Mouse (Mus musculus): ENCODE measurements around the gene Gm20388.

Gm20388 gene

GRCm38 (mm10) chr8:122661894-122662293, 2751.3 kb downstream of the Gm20388 start:
- no peak for DNase-seq (ENCODE audit: low read depth, low spot score)

GRCm38 (mm10) chr8:122663106-122663505, 2752.5 kb downstream of the Gm20388 start:
- no peak for DNase-seq (ENCODE audit: low read depth, low spot score)

GRCm38 (mm10) chr8:122663670-122664069, 2753.0 kb downstream of the Gm20388 start:
- no peak for DNase-seq (ENCODE audit: low read depth, low spot score)

- DNase-seq (ENCODE audit: low read depth, low spot score), result no peak
These were observed 2754.6 kb downstream of the Gm20388 start for GRCm38 (mm10) chr8:122665221-122665620.

GRCm38 (mm10) chr8:122665667-122666316, 2755.2 kb downstream of the Gm20388 start:
- no peak for DNase-seq (ENCODE audit: low read depth, low spot score)

- no peak for DNase-seq (ENCODE audit: low read depth, low spot score)
These were observed 2755.7 kb downstream of the Gm20388 start for GRCm38 (mm10) chr8:122666338-122666764.

- DNase-seq (ENCODE audit: low read depth, low spot score), result peak; percentile 49
These were observed 2756.2 kb downstream of the Gm20388 start for GRCm38 (mm10) chr8:122666827-122667226.

- DNase-seq (ENCODE audit: low read depth, low spot score), result no peak
These were observed 2757.2 kb downstream of the Gm20388 start for GRCm38 (mm10) chr8:122667854-122668253.

GRCm38 (mm10) chr8:122669370-122669769, 2758.7 kb downstream of the Gm20388 start:
- DNase-seq (ENCODE audit: low read depth, low spot score), result no peak

GRCm38 (mm10) chr8:122670001-122670400, 2759.4 kb downstream of the Gm20388 start:
- DNase-seq (ENCODE audit: low read depth, low spot score), result no peak

GRCm38 (mm10) chr8:122670718-122671117, 2760.1 kb downstream of the Gm20388 start:
- DNase-seq (ENCODE audit: low read depth, low spot score), result no peak

- no peak for DNase-seq (ENCODE audit: low read depth, low spot score)
These were observed 2761.3 kb downstream of the Gm20388 start for GRCm38 (mm10) chr8:122671894-122672293.

- no peak for DNase-seq (ENCODE audit: low read depth, low spot score)
These were observed 2763.3 kb downstream of the Gm20388 start for GRCm38 (mm10) chr8:122673989-122674388.

GRCm38 (mm10) chr8:122674999-122675398, 2764.4 kb downstream of the Gm20388 start:
- no peak for DNase-seq (ENCODE audit: low read depth, low spot score)

- DNase-seq (ENCODE audit: low read depth, low spot score), result no peak
These were observed 2765.2 kb downstream of the Gm20388 start for GRCm38 (mm10) chr8:122675596-122676420.

- no peak for DNase-seq (ENCODE audit: low read depth, low spot score)
These were observed 2766.2 kb downstream of the Gm20388 start for GRCm38 (mm10) chr8:122676621-122677480.

- peak; percentile 22 for DNase-seq (ENCODE audit: low read depth, low spot score)
These were observed 2766.9 kb downstream of the Gm20388 start for GRCm38 (mm10) chr8:122677481-122678021.

- peak; percentile 83 for DNase-seq (ENCODE audit: low read depth, low spot score)
These were observed 2767.6 kb downstream of the Gm20388 start for GRCm38 (mm10) chr8:122678061-122678895.

- DNase-seq (ENCODE audit: low read depth, low spot score), result no peak
These were observed 2768.2 kb downstream of the Gm20388 start for GRCm38 (mm10) chr8:122678896-122679210.

- DNase-seq (ENCODE audit: low read depth, low spot score), result no peak
These were observed 2768.8 kb downstream of the Gm20388 start for GRCm38 (mm10) chr8:122679325-122679920.

Measured in CD4-positive helper T cell, adult 2 months (primary cell).